In genomic region chr12:4157466-4157865, GRCm38 (mm10) we compare ENCODE assay signal across 24 mouse cellular contexts. TPM values are rescaled to one million over a fixed set of nuclear protein-coding genes. Genes with fewer than 3 reads are reported as not detected.
A peak's percentile ranks its signal among the peaks of the same experiment; 100 is the strongest.
DNase-seq lines count a peak whose midpoint lies in the region; ATAC-seq and TF ChIP-seq lines count a peak whose summit lies in the region.
"Had no signal": no experiment of that assay in that cellular context is flagged by ENCODE, and none has a peak within 500 bp of the region (broad histone marks: within the 10 kb centered on the region; RNA-seq: fewer than 3 reads in every experiment).

No protein-coding gene starts in this region.

- TF ChIP-seq CTCF in cerebellum, adult 2 months (IDR thresholded peaks at IDR 0.05; ENCODE audit: borderline replicate concordance, insufficient read depth, low read depth, low read length) = no peak
- no peak for TF ChIP-seq CTCF in kidney, adult 2 months (conservative IDR thresholded peaks at IDR 0.05; ENCODE audit: insufficient read depth, insufficient read length, low read depth, low read length)

- H3K9ac ChIP-seq in heart, embryonic 12.5 days = no peak overlapping the region
- H3K9ac ChIP-seq: forebrain, embryonic 12.5 days; hindbrain, embryonic 14.5 days; neural tube, embryonic 15.5 days; stomach, embryonic 15.5 days had no signal

- H3K4me1 ChIP-seq in heart, embryonic 12.5 days (replicated peaks) = peaks cover 7% of the 10 kb centered on the region; the same call in 1 of the 2 replicates
- H3K4me1 ChIP-seq in brown adipose tissue, adult 24 weeks (ENCODE audit: control insufficient read depth, insufficient read depth, insufficient read length, low read length) = peaks cover 33% of the 10 kb centered on the region
- peaks cover 6% of the 10 kb centered on the region; the same call in 1 of the 2 replicates for H3K4me1 ChIP-seq in cerebellum, adult 2 months (ENCODE audit: control insufficient read depth, insufficient read depth, low read length)
- no peaks in the 10 kb centered on the region for H3K4me1 ChIP-seq in kidney, adult 2 months (ENCODE audit: control insufficient read depth, insufficient read depth, low read length)
- H3K4me1 ChIP-seq: neural tube, embryonic 15.5 days; stomach, embryonic 15.5 days had no signal

- TF ChIP-seq POLR2A in cerebellum, adult 2 months (IDR thresholded peaks at IDR 0.05; ENCODE audit: borderline replicate concordance, insufficient read depth, low read length) = no peak
- TF ChIP-seq POLR2A in kidney, adult 2 months (IDR thresholded peaks at IDR 0.05; ENCODE audit: low read depth, low read length) = no peak

- H3K27me3 ChIP-seq in heart, embryonic 12.5 days (replicated peaks) = no peaks in the 10 kb centered on the region
- no peaks in the 10 kb centered on the region for H3K27me3 ChIP-seq in cerebellum, adult 2 months (ENCODE audit: control insufficient read depth, insufficient read depth, low read length)
- H3K27me3 ChIP-seq in kidney, adult 2 months (replicated peaks; ENCODE audit: control insufficient read depth, insufficient read depth, low read length) = no peaks in the 10 kb centered on the region
- H3K27me3 ChIP-seq: forebrain, embryonic 12.5 days; neural tube, embryonic 15.5 days; stomach, embryonic 15.5 days had no signal

- no peak overlapping the region for H3K27ac ChIP-seq in heart, embryonic 12.5 days (ENCODE audit: poor library complexity, severe bottlenecking)
- H3K27ac ChIP-seq in brown adipose tissue, adult 24 weeks (replicated peaks; ENCODE audit: low read depth, low read length) = peak overlapping the region; percentile 74
- peak overlapping the region; percentile 70 for H3K27ac ChIP-seq in cerebellum, adult 2 months (ENCODE audit: insufficient read depth, low read length)
- H3K27ac ChIP-seq in kidney, adult 2 months (ENCODE audit: insufficient read depth, low read depth, low read length) = no peak overlapping the region
- H3K27ac ChIP-seq: forebrain, embryonic 12.5 days; hindbrain, embryonic 14.5 days; layer of hippocampus, adult 2 months; limb, embryonic 10.5 days; neural tube, embryonic 15.5 days; stomach, embryonic 15.5 days had no signal

- no peak overlapping the region for H3K4me2 ChIP-seq in heart, embryonic 12.5 days
- H3K4me2 ChIP-seq: forebrain, embryonic 12.5 days; hindbrain, embryonic 14.5 days; neural tube, embryonic 15.5 days; stomach, embryonic 15.5 days had no signal

- H3K9me3 ChIP-seq in heart, embryonic 12.5 days (replicated peaks) = no peaks in the 10 kb centered on the region
- H3K9me3 ChIP-seq: forebrain, embryonic 12.5 days; limb, embryonic 10.5 days; neural tube, embryonic 15.5 days; stomach, embryonic 15.5 days had no signal

- no peak overlapping the region for H3K4me3 ChIP-seq in heart, embryonic 12.5 days
- H3K4me3 ChIP-seq in brown adipose tissue, adult 24 weeks (ENCODE audit: insufficient read depth, low read depth, low read length) = no peak overlapping the region
- no peak overlapping the region for H3K4me3 ChIP-seq in cerebellum, adult 2 months (replicated peaks; ENCODE audit: insufficient read depth, low read depth, low read length)
- H3K4me3 ChIP-seq in kidney, adult 2 months (ENCODE audit: insufficient read depth, low read depth, low read length) = no peak overlapping the region
- H3K4me3 ChIP-seq: erythroblast, embryonic 14.5 days; forebrain, embryonic 12.5 days; layer of hippocampus, adult 2 months; limb, embryonic 10.5 days; neural tube, embryonic 15.5 days; stomach, embryonic 15.5 days had no signal

- peak; percentile 22 to 34 for DNase-seq in heart, adult 18-20 months
- peak; percentile 84 to 93 for DNase-seq in cerebellum, adult 2 months
- peak; percentile 85 to 89 for DNase-seq in cerebellum, postnatal 25 days
- DNase-seq in embryo, embryonic 11 days = no peak
- DNase-seq in adrenal gland, adult 18-20 months (ENCODE audit: low spot score in 2 of 2) = no peak
- DNase-seq in kidney, adult 2 months = no peak
- DNase-seq: heart, postnatal 36 days; kidney, adult 9 months; kidney, postnatal 25 days; liver; lung, postnatal 4 days; right cerebral cortex, adult 18-20 months; right cerebral cortex, postnatal 4 days; thymus, adult 18-20 months had no signal

- ATAC-seq in heart, embryonic 12.5 days (ENCODE audit: insufficient number of reproducible peaks, low FRiP score) = no peak
- ATAC-seq: inflammation-experienced regulatory T-cells, adult 6 months had no signal

- no peaks in the 10 kb centered on the region for H3K36me3 ChIP-seq in heart, embryonic 12.5 days
- H3K36me3 ChIP-seq in kidney, adult 2 months (ENCODE audit: control insufficient read depth, insufficient read depth, low read length) = no peaks in the 10 kb centered on the region
- H3K36me3 ChIP-seq: forebrain, embryonic 12.5 days; limb, embryonic 10.5 days; neural tube, embryonic 15.5 days; stomach, embryonic 15.5 days had no signal

- 37% methylated on average over 2 of the region's 2 CpGs for WGBS in heart, embryonic 12.5 days
- 16% methylated on average over 2 of the region's 2 CpGs for WGBS in cerebellum, adult 2 months
- 83% methylated on average over 2 of the region's 2 CpGs for WGBS in kidney, adult 2 months

RNA-seq across cellular contexts. Expression of gene Adcy3, which starts 24.6 kb away (rescaled TPM):
- total RNA-seq in heart, adult 18-20 months (2021) = 1 to 10 TPM; 3.4 to 5.2 TPM
- polyA plus RNA-seq in heart, embryonic 12.5 days (2016; fragmentation: Nextera tagmentation; extraction: Ambion mirVana) = 7.4 and 7.8 TPM in 2 replicates
- 28.5 and 35.8 TPM in 2 replicates for polyA plus RNA-seq in brown adipose tissue, adult 24 weeks (2012; ENCODE audit: insufficient read depth, insufficient read length, missing spikeins)
- polyA plus RNA-seq in cerebellum, adult 2 months (2012; rRNA removed) = 23.9 and 24.5 TPM in 2 replicates
- 10 to 100 TPM; 56.6 to 57.9 TPM for total RNA-seq in adrenal gland, adult 18-20 months (2021)
- 4.6 and 5.9 TPM in 2 replicates for polyA plus RNA-seq in kidney, adult 2 months (2012; rRNA removed)

Comparison
In these comparisons a context has a peak if more than half of its experiments do, and no peak if none do; other contexts are left out.
1. DNase-seq: peak in heart, adult 18-20 months (2 of 2), cerebellum, adult 2 months (2 of 2) and cerebellum, postnatal 25 days (2 of 2); none in embryo, embryonic 11 days (single experiment), adrenal gland, adult 18-20 months (0 of 2) and kidney, adult 2 months (single experiment).
2. H3K27ac ChIP-seq: peak in brown adipose tissue, adult 24 weeks (single experiment) and cerebellum, adult 2 months (single experiment); none in heart, embryonic 12.5 days (single experiment) and kidney, adult 2 months (single experiment).